Mouse (Mus musculus) stomach, postnatal 0 days (tissue): Measurements from ENCODE around the gene Gm47791. TPM values are rescaled to one million over a fixed set of nuclear protein-coding genes. Genes with fewer than 3 reads are reported as not detected.
A peak's percentile ranks its signal among the peaks of the same experiment; 100 is the strongest.

Source experiments
- ATAC-seq: fragments of 200-750 bp; cut with Nextera tagmentation; 2 replicates; pipeline ENCODE4 v1.8.0; 2017; ENCODE audit not compliant: low FRiP score, low TSS enrichment
- DNase-seq: peaks from one replicate; pipeline ENCODE4 v3.0.0-alpha.2; 2016; ENCODE audit warnings: low spot score
- H3K27ac ChIP-seq: fragments of 300-500 bp; sonication (generic); replicated peaks from 2 replicates; pipeline ENCODE4 v1.5.1; 2014; ENCODE audit warnings: mild to moderate bottlenecking, control low read depth
- H3K27me3 ChIP-seq: fragments of 300-500 bp; sonication (generic); 2 replicates; pipeline ENCODE4 v1.6.1; 2014; ENCODE audit warnings: low read length; ENCODE audit not compliant: control insufficient read depth, insufficient read depth
- H3K36me3 ChIP-seq: fragments of 300-500 bp; sonication (generic); 2 replicates; pipeline ENCODE4 v1.6.1; 2014; ENCODE audit warnings: low read length, mixed read lengths; ENCODE audit not compliant: control insufficient read depth, insufficient read depth
- H3K4me1 ChIP-seq: fragments of 300-500 bp; sonication (generic); replicated peaks from 2 replicates; pipeline ENCODE4 v1.6.1; 2014; ENCODE audit warnings: antibody characterized with exemption; ENCODE audit not compliant: control insufficient read depth, insufficient read depth
- H3K4me2 ChIP-seq: fragments of 300-500 bp; sonication (generic); replicated peaks from 2 replicates; pipeline ENCODE4 v1.6.1; 2014; ENCODE audit warnings: low read depth, mild to moderate bottlenecking, control low read depth, moderate library complexity
- H3K4me3 ChIP-seq: fragments of 300-500 bp; sonication (generic); 2 replicates; pipeline ENCODE4 v1.5.1; 2014; ENCODE audit warnings: low read depth, low read length, control low read depth
- H3K9ac ChIP-seq: fragments of 300-500 bp; sonication (generic); 2 replicates; pipeline ENCODE4 v1.6.1; 2014; ENCODE audit warnings: mild to moderate bottlenecking, low read length, control low read depth, mixed read lengths
- H3K9me3 ChIP-seq: fragments of 300-500 bp; sonication (generic); 2 replicates; pipeline ENCODE4 v1.6.1; 2016; ENCODE audit warnings: low read length; ENCODE audit not compliant: control insufficient read depth
- CTCF ChIP-seq: IDR thresholded peaks from 2 replicates; pipeline ENCODE4 v1.5.1; 2016; ENCODE audit warnings: antibody characterized with exemption, low read depth, mild to moderate bottlenecking, moderate library complexity
- EP300 ChIP-seq: optimal IDR thresholded peaks from 2 replicates; pipeline ENCODE3; 2016; ENCODE audit warnings: antibody characterized with exemption
- WGBS: fragments of 180-500 bp; shearing (Covaris S2); extraction: QIAGEN DNeasy Blood & Tissue Kit; methylation state at CpG from one replicate; pipeline ENCODE4 v1.1.7; 2014; 5-methylcytosine and 5-hydroxymethylcytosine counted together
- polyA plus RNA-seq: library from polyadenylated mRNA; unstranded; fragments of >200 nt; fragmentation: Nextera tagmentation; extraction: Ambion mirVana; gene quantifications from 2 replicates; pipeline ENCODE4 v1.2.1, GENCODE M21; 2015

Gm47791 gene
- polyA plus RNA-seq, 1 experiment from 2014 or later: not detected

GRCm38 (mm10) chr1:82766641-82767040 lies 4.4 kb downstream of the Gm47791 start:
- ATAC-seq: peak; percentile 58; the same call in 1 of the 2 replicates
- no peaks in the 10 kb centered on the region for H3K9me3 ChIP-seq
- H3K36me3 ChIP-seq: 0 out of 2 replicates have a peak, but pooled peaks cover 1% of the 10 kb centered on the region
- TF ChIP-seq EP300: no peak
- TF ChIP-seq CTCF: no peak
- H3K4me1 ChIP-seq: no peaks in the 10 kb centered on the region
- no peak overlapping the region for H3K4me3 ChIP-seq
- no peak overlapping the region for H3K27ac ChIP-seq
- H3K9ac ChIP-seq: no peak overlapping the region
- H3K27me3 ChIP-seq: no peaks in the 10 kb centered on the region
- DNase-seq: no peak
- H3K4me2 ChIP-seq: no peak overlapping the region
- WGBS: 48% methylated on average over 4 of the region's 4 CpGs

GRCm38 (mm10) chr1:82766227-82766626 lies 4.8 kb downstream of the Gm47791 start:
- TF ChIP-seq EP300: no peak
- TF ChIP-seq CTCF: no peak
- Histone ChIP-seq H3K4me2 (no peak overlapping the region), H3K27ac (no peak overlapping the region), H3K27me3 (no peaks in the 10 kb centered on the region), H3K9ac (no peak overlapping the region), H3K9me3 (no peaks in the 10 kb centered on the region), H3K36me3 (0 out of 2 replicates have a peak, but pooled peaks cover 2% of the 10 kb centered on the region), H3K4me3 (no peak overlapping the region), H3K4me1 (no peaks in the 10 kb centered on the region)
- 33% methylated on average over 1 of the region's 1 CpGs for WGBS
- ATAC-seq: no peak
- no peak for DNase-seq

- 89% methylated on average over 1 of the region's 1 CpGs for WGBS
- Histone ChIP-seq H3K36me3 (0 out of 2 replicates have a peak, but pooled peaks cover 2% of the 10 kb centered on the region), H3K4me2 (no peak overlapping the region), H3K9ac (no peak overlapping the region), H3K27ac (no peak overlapping the region), H3K4me1 (no peaks in the 10 kb centered on the region), H3K9me3 (no peaks in the 10 kb centered on the region), H3K4me3 (no peak overlapping the region), H3K27me3 (no peaks in the 10 kb centered on the region)
- DNase-seq (no peak), ATAC-seq (no peak)
- TF ChIP-seq CTCF: peak; percentile 40
- no peak for TF ChIP-seq EP300
Observed at GRCm38 (mm10) chr1:82762274-82762673, 8.8 kb downstream of the Gm47791 start.

GRCm38 (mm10) chr1:82761454-82762169 lies 9.4 kb downstream of the Gm47791 start:
- H3K4me3 ChIP-seq: no peak overlapping the region
- no peaks in the 10 kb centered on the region for H3K9me3 ChIP-seq
- no peaks in the 10 kb centered on the region for H3K27me3 ChIP-seq
- TF ChIP-seq EP300 (no peak), CTCF (no peak)
- H3K9ac ChIP-seq: no peak overlapping the region
- H3K4me1 ChIP-seq: no peaks in the 10 kb centered on the region
- H3K27ac ChIP-seq: no peak overlapping the region
- H3K4me2 ChIP-seq: no peak overlapping the region
- DNase-seq (no peak), ATAC-seq (no peak)
- H3K36me3 ChIP-seq: 0 out of 2 replicates have a peak, but pooled peaks cover 2% of the 10 kb centered on the region
- 86% methylated on average over 8 of the region's 8 CpGs for WGBS

- Histone ChIP-seq H3K4me3 (no peak overlapping the region), H3K27me3 (no peaks in the 10 kb centered on the region), H3K4me1 (no peaks in the 10 kb centered on the region), H3K9me3 (no peaks in the 10 kb centered on the region), H3K4me2 (no peak overlapping the region), H3K36me3 (0 out of 2 replicates have a peak, but pooled peaks cover 2% of the 10 kb centered on the region), H3K27ac (no peak overlapping the region), H3K9ac (no peak overlapping the region)
- no peak for ATAC-seq
- 86% methylated on average over 1 of the region's 1 CpGs for WGBS
- TF ChIP-seq CTCF: peak; percentile 58
- no peak for TF ChIP-seq EP300
- no peak for DNase-seq
Observed at GRCm38 (mm10) chr1:82759520-82759919, 11.5 kb downstream of the Gm47791 start.

- Histone ChIP-seq H3K9ac (no peak overlapping the region), H3K4me1 (no peaks in the 10 kb centered on the region), H3K9me3 (no peaks in the 10 kb centered on the region), H3K36me3 (no peaks in the 10 kb centered on the region), H3K27ac (no peak overlapping the region), H3K27me3 (no peaks in the 10 kb centered on the region), H3K4me3 (no peak overlapping the region), H3K4me2 (no peak overlapping the region)
- TF ChIP-seq EP300 (no peak), CTCF (no peak)
- DNase-seq: no peak
- no peak for ATAC-seq
- 81% methylated on average over 2 of the region's 2 CpGs for WGBS
Observed at GRCm38 (mm10) chr1:82747714-82748452, 23.2 kb downstream of the Gm47791 start.
